Comparison of ENCODE assay signal across 22 mouse cellular contexts in genomic region chr2:164551502-164551901, GRCm38 (mm10). TPM values are rescaled to one million over a fixed set of nuclear protein-coding genes. Genes with fewer than 3 reads are reported as not detected.
DNase-seq lines count a peak whose midpoint lies in the region; ATAC-seq and TF ChIP-seq lines count a peak whose summit lies in the region.
"Had no signal": no experiment of that assay in that cellular context is flagged by ENCODE, and none has a peak within 500 bp of the region (broad histone marks: within the 10 kb centered on the region; RNA-seq: fewer than 3 reads in every experiment).

No protein-coding gene starts in this region.

- no peak overlapping the region for H3K4me3 ChIP-seq in lung, postnatal 0 days (ENCODE audit: low read depth, low read length)
- H3K4me3 ChIP-seq in lung, adult 2 months (replicated peaks; ENCODE audit: extremely low read depth, low read depth, low read length): no peak overlapping the region

- peak; percentile 14 for DNase-seq in lung, postnatal 0 days (ENCODE audit: low spot score)
- DNase-seq in lung, postnatal 4 days: no peak
- DNase-seq in lung, postnatal 25 days (ENCODE audit: low spot score): peak; percentile 43
- DNase-seq in lung, adult 2 months: no peak
- peak; percentile 58 for DNase-seq in lung, postnatal 36 days
- no peak for DNase-seq in lung, postnatal 10 days
- DNase-seq: adrenal gland, adult 2 months; adrenal gland, adult 8-10 months; adrenal gland, postnatal 10 days; adrenal gland, postnatal 14 days; adrenal gland, postnatal 25 days; adrenal gland, postnatal 36 days; B cell, adult 2 months; cerebellum, adult 11 months; cerebellum, adult 11-12 months; cerebellum, adult 18-20 months had no signal

- no peak for TF ChIP-seq EP300 in lung, postnatal 0 days (IDR thresholded peaks at IDR 0.05)

- H3K4me1 ChIP-seq in lung, postnatal 0 days (ENCODE audit: insufficient read depth, low read depth, low read length): no peaks in the 10 kb centered on the region
- 0 out of 2 replicates have a peak, but pooled peaks cover 3% of the 10 kb centered on the region for H3K4me1 ChIP-seq in lung, adult 2 months (ENCODE audit: control insufficient read depth, insufficient read depth, low read length)

- H3K9me3 ChIP-seq in lung, postnatal 0 days (ENCODE audit: low read length): no peaks in the 10 kb centered on the region
- H3K9me3 ChIP-seq: G1E had no signal

- WGBS in lung, postnatal 0 days: 44% methylated on average over 9 of the region's 9 CpGs
- WGBS in lung, adult 2 months: 51% methylated on average over 9 of the region's 9 CpGs

- no peak for TF ChIP-seq CTCF in lung, postnatal 0 days (IDR thresholded peaks at IDR 0.05)
- no peak for TF ChIP-seq CTCF in lung, adult 2 months (IDR thresholded peaks at IDR 0.05; ENCODE audit: insufficient read depth, low read length)

- no peaks in the 10 kb centered on the region for H3K27me3 ChIP-seq in lung, postnatal 0 days (replicated peaks; ENCODE audit: insufficient read depth, low read length)
- H3K27me3 ChIP-seq: Patski had no signal

- no peak for TF ChIP-seq POLR2A in lung, adult 2 months (IDR thresholded peaks at IDR 0.05; ENCODE audit: borderline replicate concordance, extremely low read depth, low read depth, low read length)

- no peak; the same call in 1 of the 2 replicates for ATAC-seq in lung, postnatal 0 days
- ATAC-seq: Patski had no signal

- H3K4me2 ChIP-seq in lung, postnatal 0 days (replicated peaks; ENCODE audit: low read depth, low read length): no peak overlapping the region

- no peak overlapping the region for H3K27ac ChIP-seq in lung, postnatal 0 days (ENCODE audit: low read length)

- H3K9ac ChIP-seq in lung, postnatal 0 days (replicated peaks; ENCODE audit: low read depth): no peak overlapping the region

- H3K36me3 ChIP-seq in lung, postnatal 0 days (ENCODE audit: insufficient read depth, low read length): no peaks in the 10 kb centered on the region
- H3K36me3 ChIP-seq: G1E had no signal

RNA-seq across cellular contexts. Expression of gene Wfdc2, which starts 10.7 kb away (rescaled TPM):
- polyA plus RNA-seq in lung, postnatal 0 days (2015; fragmentation: Nextera tagmentation; extraction: Ambion mirVana): 1,345 and 1,354 TPM in 2 replicates
- polyA plus RNA-seq in lung, adult 2 months (2012; rRNA removed): 1,286 and 1,630 TPM in 2 replicates
- polyA plus RNA-seq: activated CD4-positive, CD25-positive, alpha-beta regulatory T cell, adult 4 months; C2C12; G1E had no signal

RNA-seq across cellular contexts. Expression of gene Spint3, which starts 21.8 kb away (rescaled TPM):
- polyA plus RNA-seq in lung, postnatal 0 days (2015; fragmentation: Nextera tagmentation; extraction: Ambion mirVana): not detected in 2 replicates
- not detected in 2 replicates for polyA plus RNA-seq in lung, adult 2 months (2012; rRNA removed)
- polyA plus RNA-seq: activated CD4-positive, CD25-positive, alpha-beta regulatory T cell, adult 4 months; adrenal gland, adult 2 months; brain, embryonic 14.5 days; C2C12; CD4-positive, CD25-positive, alpha-beta regulatory T cell, adult 4 months; G1E; Patski had no signal

RNA-seq across cellular contexts. Expression of gene Wfdc6a, which starts 33.7 kb away (rescaled TPM):
- 0.93 and 1.0 TPM in 2 replicates for polyA plus RNA-seq in lung, postnatal 0 days (2015; fragmentation: Nextera tagmentation; extraction: Ambion mirVana)
- 2.3 and 2.4 TPM in 2 replicates for polyA plus RNA-seq in lung, adult 2 months (2012; rRNA removed)
- polyA plus RNA-seq: activated CD4-positive, CD25-positive, alpha-beta regulatory T cell, adult 4 months; brain, embryonic 14.5 days; C2C12; CD4-positive, CD25-positive, alpha-beta regulatory T cell, adult 4 months; G1E; Patski had no signal

RNA-seq across cellular contexts. Expression of gene Eppin, which starts 41.9 kb away (rescaled TPM):
- not detected in 2 replicates for polyA plus RNA-seq in lung, postnatal 0 days (2015; fragmentation: Nextera tagmentation; extraction: Ambion mirVana)
- polyA plus RNA-seq in lung, adult 2 months (2012; rRNA removed): 0.27 and 0.65 TPM in 2 replicates
- polyA plus RNA-seq: activated CD4-positive, CD25-positive, alpha-beta regulatory T cell, adult 4 months; adrenal gland, adult 2 months; brain, embryonic 14.5 days; C2C12; CD4-positive, CD25-positive, alpha-beta regulatory T cell, adult 4 months; G1E; Patski had no signal

RNA-seq across cellular contexts. Expression of gene Pigt, which starts 54.2 kb away (rescaled TPM):
- 45.5 and 54.8 TPM in 2 replicates for polyA plus RNA-seq in lung, postnatal 0 days (2015; fragmentation: Nextera tagmentation; extraction: Ambion mirVana)
- polyA plus RNA-seq in lung, adult 2 months (2012; rRNA removed): 93.8 and 104 TPM in 2 replicates

Comparison
In these comparisons a context has a peak if more than half of its experiments do, and no peak if none do; other contexts are left out.
1. DNase-seq: peak in lung, postnatal 0 days (single experiment), lung, postnatal 25 days (single experiment) and lung, postnatal 36 days (single experiment); none in lung, postnatal 4 days (0 of 2), lung, adult 2 months (single experiment) and lung, postnatal 10 days (single experiment).